Mouse (Mus musculus) forebrain, embryonic 15.5 days (tissue): Measurements from ENCODE around the gene Dip2c. TPM values are rescaled to one million over a fixed set of nuclear protein-coding genes. Genes with fewer than 3 reads are reported as not detected.

ENCODE experiments used
- ATAC-seq: fragments of 200-750 bp; cut with Nextera tagmentation; replicated peaks from 2 replicates; pipeline ENCODE4 v1.8.0; 2017; ENCODE audit warnings: mild to moderate bottlenecking, moderate TSS enrichment, moderate library complexity
- H3K27ac ChIP-seq: fragments of 300-500 bp; sonication (generic); replicated peaks from 2 replicates; pipeline ENCODE4 v1.5.1; 2015; ENCODE audit warnings: mild to moderate bottlenecking, inconsistent platforms
- H3K27me3 ChIP-seq: fragments of 300-500 bp; sonication (generic); 2 replicates; pipeline ENCODE4 v1.6.1; 2015; ENCODE audit warnings: inconsistent platforms
- H3K36me3 ChIP-seq: fragments of 300-500 bp; sonication (generic); 2 replicates; pipeline ENCODE4 v1.6.1; 2015; ENCODE audit warnings: mild to moderate bottlenecking, inconsistent platforms
- H3K4me1 ChIP-seq: fragments of 300-500 bp; sonication (generic); 2 replicates; pipeline ENCODE4 v1.6.1; 2015; ENCODE audit warnings: inconsistent platforms
- H3K4me2 ChIP-seq: fragments of 300-500 bp; sonication (generic); replicated peaks from 2 replicates; pipeline ENCODE4 v1.6.1; 2015; ENCODE audit warnings: mild to moderate bottlenecking, inconsistent platforms
- H3K4me3 ChIP-seq: fragments of 300-500 bp; sonication (generic); 2 replicates; pipeline ENCODE4 v1.5.1; 2015; ENCODE audit warnings: mild to moderate bottlenecking, inconsistent platforms
- H3K9ac ChIP-seq: fragments of 300-500 bp; sonication (generic); replicated peaks from 2 replicates; pipeline ENCODE4 v1.6.1; 2015; ENCODE audit warnings: mild to moderate bottlenecking, inconsistent platforms
- H3K9me3 ChIP-seq: fragments of 300-500 bp; sonication (generic); 2 replicates; pipeline ENCODE4 v1.6.1; 2016; ENCODE audit warnings: inconsistent platforms
- WGBS: fragments of 180-500 bp; shearing (Covaris S2); methylation state at CpG from one replicate; pipeline ENCODE4 v1.1.7; 2015; ENCODE audit warnings: mixed read lengths; 5-methylcytosine and 5-hydroxymethylcytosine counted together
- polyA plus RNA-seq: library from polyadenylated mRNA; unstranded; fragments of >200 nt; fragmentation: Nextera tagmentation; extraction: Ambion mirVana; gene quantifications from 2 replicates; pipeline ENCODE4 v1.2.1, GENCODE M21; 2015

Gene Dip2c
- polyA plus RNA-seq, 1 experiment from 2014 or later: 13.0 TPM

GRCm38 (mm10) chr13:9686765-9687164, 410.4 kb downstream of the Dip2c start:
- Histone ChIP-seq H3K4me3 (no peak overlapping the region), H3K36me3 (peaks cover 69% of the 10 kb centered on the region), H3K27ac (no peak overlapping the region), H3K9ac (no peak overlapping the region), H3K9me3 (no peaks in the 10 kb centered on the region), H3K4me1 (no peaks in the 10 kb centered on the region), H3K27me3 (no peaks in the 10 kb centered on the region), H3K4me2 (no peak overlapping the region)
- WGBS: 85% methylated on average over 11 of the region's 11 CpGs
- ATAC-seq: no peak

GRCm38 (mm10) chr13:9689366-9689765, 413.0 kb downstream of the Dip2c start:
- Histone ChIP-seq H3K4me1 (no peaks in the 10 kb centered on the region), H3K4me3 (no peak overlapping the region), H3K9ac (no peak overlapping the region), H3K9me3 (no peaks in the 10 kb centered on the region), H3K36me3 (peaks cover 68% of the 10 kb centered on the region), H3K27me3 (no peaks in the 10 kb centered on the region), H3K27ac (no peak overlapping the region), H3K4me2 (no peak overlapping the region)
- no peak for ATAC-seq
- 91% methylated on average over 16 of the region's 16 CpGs for WGBS

- peaks cover 67% of the 10 kb centered on the region for H3K36me3 ChIP-seq
- H3K27ac ChIP-seq: no peak overlapping the region
- no peaks in the 10 kb centered on the region for H3K4me1 ChIP-seq
- H3K9me3 ChIP-seq: no peaks in the 10 kb centered on the region
- 86% methylated on average over 3 of the region's 3 CpGs for WGBS
- H3K4me3 ChIP-seq: no peak overlapping the region
- ATAC-seq: no peak
- H3K4me2 ChIP-seq: no peak overlapping the region
- no peaks in the 10 kb centered on the region for H3K27me3 ChIP-seq
- no peak overlapping the region for H3K9ac ChIP-seq
Measured at GRCm38 (mm10) chr13:9692876-9693275, 416.5 kb downstream of the Dip2c start.

- 94% methylated on average over 6 of the region's 6 CpGs for WGBS
- Histone ChIP-seq H3K9ac (no peak overlapping the region), H3K9me3 (no peaks in the 10 kb centered on the region), H3K4me2 (no peak overlapping the region), H3K27ac (no peak overlapping the region), H3K4me1 (no peaks in the 10 kb centered on the region), H3K36me3 (peaks cover 54% of the 10 kb centered on the region), H3K27me3 (no peaks in the 10 kb centered on the region), H3K4me3 (no peak overlapping the region)
- ATAC-seq: no peak
Measured at GRCm38 (mm10) chr13:9694651-9695050, 418.3 kb downstream of the Dip2c start.

GRCm38 (mm10) chr13:9695403-9695802, 419.1 kb downstream of the Dip2c start:
- H3K9ac ChIP-seq: no peak overlapping the region
- 92% methylated on average over 4 of the region's 4 CpGs for WGBS
- no peak overlapping the region for H3K4me3 ChIP-seq
- H3K9me3 ChIP-seq: no peaks in the 10 kb centered on the region
- no peaks in the 10 kb centered on the region for H3K27me3 ChIP-seq
- H3K4me2 ChIP-seq: no peak overlapping the region
- ATAC-seq: no peak
- no peaks in the 10 kb centered on the region for H3K4me1 ChIP-seq
- H3K36me3 ChIP-seq: peaks cover 49% of the 10 kb centered on the region
- H3K27ac ChIP-seq: no peak overlapping the region

GRCm38 (mm10) chr13:9695809-9696208, 419.5 kb downstream of the Dip2c start:
- Histone ChIP-seq H3K9ac (no peak overlapping the region), H3K36me3 (peaks cover 44% of the 10 kb centered on the region), H3K4me3 (no peak overlapping the region), H3K4me2 (no peak overlapping the region), H3K27me3 (no peaks in the 10 kb centered on the region), H3K27ac (no peak overlapping the region), H3K9me3 (no peaks in the 10 kb centered on the region), H3K4me1 (no peaks in the 10 kb centered on the region)
- ATAC-seq: no peak

- Histone ChIP-seq H3K9ac (no peak overlapping the region), H3K27ac (no peak overlapping the region), H3K4me1 (no peaks in the 10 kb centered on the region), H3K4me3 (no peak overlapping the region), H3K4me2 (no peak overlapping the region), H3K9me3 (no peaks in the 10 kb centered on the region), H3K27me3 (no peaks in the 10 kb centered on the region), H3K36me3 (peaks cover 41% of the 10 kb centered on the region)
- ATAC-seq: no peak
- 95% methylated on average over 4 of the region's 4 CpGs for WGBS
Measured at GRCm38 (mm10) chr13:9697340-9697739, 421.0 kb downstream of the Dip2c start.

GRCm38 (mm10) chr13:9702615-9703235, 426.4 kb downstream of the Dip2c start:
- no peak for ATAC-seq
- no peak overlapping the region for H3K4me2 ChIP-seq
- peaks cover 4% of the 10 kb centered on the region for H3K36me3 ChIP-seq
- no peak overlapping the region for H3K4me3 ChIP-seq
- no peaks in the 10 kb centered on the region for H3K27me3 ChIP-seq
- no peak overlapping the region for H3K27ac ChIP-seq
- WGBS: 87% methylated on average over 12 of the region's 12 CpGs
- no peaks in the 10 kb centered on the region for H3K4me1 ChIP-seq
- H3K9ac ChIP-seq: no peak overlapping the region
- no peaks in the 10 kb centered on the region for H3K9me3 ChIP-seq

GRCm38 (mm10) chr13:9706720-9707119, 430.4 kb downstream of the Dip2c start:
- ATAC-seq: no peak
- Histone ChIP-seq H3K4me3 (no peak overlapping the region), H3K4me1 (no peaks in the 10 kb centered on the region), H3K9ac (no peak overlapping the region), H3K4me2 (no peak overlapping the region), H3K9me3 (no peaks in the 10 kb centered on the region), H3K36me3 (peaks cover 3% of the 10 kb centered on the region; the same call in 1 of the 2 replicates), H3K27ac (no peak overlapping the region), H3K27me3 (no peaks in the 10 kb centered on the region)
- WGBS: 78% methylated on average over 8 of the region's 8 CpGs

GRCm38 (mm10) chr13:9708433-9709240, 432.3 kb downstream of the Dip2c start:
- H3K9me3 ChIP-seq: no peaks in the 10 kb centered on the region
- no peaks in the 10 kb centered on the region for H3K27me3 ChIP-seq
- peaks cover 3% of the 10 kb centered on the region; the same call in 1 of the 2 replicates for H3K36me3 ChIP-seq
- no peaks in the 10 kb centered on the region for H3K4me1 ChIP-seq
- no peak overlapping the region for H3K4me2 ChIP-seq
- H3K27ac ChIP-seq: no peak overlapping the region
- ATAC-seq: no peak
- no peak overlapping the region for H3K4me3 ChIP-seq
- 94% methylated on average over 7 of the region's 7 CpGs for WGBS
- H3K9ac ChIP-seq: no peak overlapping the region

GRCm38 (mm10) chr13:9712409-9712808, 436.1 kb downstream of the Dip2c start:
- Histone ChIP-seq H3K27ac (no peak overlapping the region), H3K4me3 (no peak overlapping the region), H3K27me3 (no peaks in the 10 kb centered on the region), H3K4me2 (no peak overlapping the region), H3K9ac (no peak overlapping the region), H3K9me3 (no peaks in the 10 kb centered on the region), H3K4me1 (no peaks in the 10 kb centered on the region), H3K36me3 (peaks cover 6% of the 10 kb centered on the region; the same call in 1 of the 2 replicates)
- WGBS: 98% methylated on average over 1 of the region's 1 CpGs
- ATAC-seq: no peak

- Histone ChIP-seq H3K9me3 (no peaks in the 10 kb centered on the region), H3K9ac (no peak overlapping the region), H3K27ac (no peak overlapping the region), H3K4me2 (no peak overlapping the region), H3K36me3 (peaks cover 6% of the 10 kb centered on the region; the same call in 1 of the 2 replicates), H3K27me3 (no peaks in the 10 kb centered on the region), H3K4me3 (no peak overlapping the region), H3K4me1 (no peaks in the 10 kb centered on the region)
- no peak for ATAC-seq
- WGBS: 84% methylated on average over 3 of the region's 3 CpGs
Measured at GRCm38 (mm10) chr13:9712971-9713370, 436.6 kb downstream of the Dip2c start.
